Mouse (Mus musculus) intestine, embryonic 14.5 days (tissue): ENCODE data around the gene Klhdc7b. TPM values are rescaled to one million over a fixed set of nuclear protein-coding genes. Genes with fewer than 3 reads are reported as not detected.

Experiments used
- ATAC-seq: fragments of 200-750 bp; cut with Nextera tagmentation; replicated peaks from 2 replicates; pipeline ENCODE4 v1.8.0; 2017; ENCODE audit warnings: low read depth, moderate number of reproducible peaks, moderate TSS enrichment, moderate library complexity; ENCODE audit not compliant: low FRiP score, low TSS enrichment
- DNase-seq: peaks from one replicate; pipeline ENCODE4 v3.0.0-alpha.2; 2018; ENCODE audit warnings: low spot score
- H3K27ac ChIP-seq: fragments of 300-500 bp; sonication (generic); 2 replicates; pipeline ENCODE4 v1.5.1; 2014; ENCODE audit warnings: low read depth, mild to moderate bottlenecking, control low read depth
- H3K27me3 ChIP-seq: fragments of 300-500 bp; sonication (generic); replicated peaks from 2 replicates; pipeline ENCODE4 v1.6.1; 2014; ENCODE audit warnings: low read length, control low read depth; ENCODE audit not compliant: control insufficient read depth, insufficient read depth
- H3K36me3 ChIP-seq: fragments of 300-500 bp; sonication (generic); 2 replicates; pipeline ENCODE4 v1.6.1; 2014; ENCODE audit warnings: low read length, control low read depth; ENCODE audit not compliant: control insufficient read depth, insufficient read depth
- H3K4me1 ChIP-seq: fragments of 300-500 bp; sonication (generic); replicated peaks from 2 replicates; pipeline ENCODE4 v1.6.1; 2014; ENCODE audit warnings: low read length, control low read depth, mixed read lengths; ENCODE audit not compliant: control insufficient read depth, insufficient read depth
- H3K4me2 ChIP-seq: fragments of 300-500 bp; sonication (generic); 2 replicates; pipeline ENCODE4 v1.6.1; 2014; ENCODE audit warnings: low read length
- H3K4me3 ChIP-seq: fragments of 300-500 bp; sonication (generic); 2 replicates; pipeline ENCODE4 v1.5.1; 2014; ENCODE audit warnings: low read depth, low read length, control low read depth, mixed read lengths
- H3K9ac ChIP-seq: fragments of 300-500 bp; sonication (generic); 2 replicates; pipeline ENCODE4 v1.6.1; 2014; ENCODE audit warnings: mild to moderate bottlenecking, low read length
- H3K9me3 ChIP-seq: fragments of 300-500 bp; sonication (generic); 2 replicates; pipeline ENCODE4 v1.6.1; 2016; ENCODE audit warnings: low read length, control low read depth; ENCODE audit not compliant: control insufficient read depth
- WGBS: fragments of 180-500 bp; shearing (Covaris S2); extraction: QIAGEN DNeasy Blood & Tissue Kit; methylation state at CpG from one replicate; pipeline ENCODE4 v1.1.7; 2014; 5-methylcytosine and 5-hydroxymethylcytosine counted together
- polyA plus RNA-seq: library from polyadenylated mRNA; unstranded; fragments of >200 nt; fragmentation: Nextera tagmentation; extraction: Ambion mirVana; gene quantifications from 2 replicates; pipeline ENCODE4 v1.2.1, GENCODE M21; 2014

The Klhdc7b gene
- polyA plus RNA-seq, 1 experiment from 2014 or later: not detected

DNA sequence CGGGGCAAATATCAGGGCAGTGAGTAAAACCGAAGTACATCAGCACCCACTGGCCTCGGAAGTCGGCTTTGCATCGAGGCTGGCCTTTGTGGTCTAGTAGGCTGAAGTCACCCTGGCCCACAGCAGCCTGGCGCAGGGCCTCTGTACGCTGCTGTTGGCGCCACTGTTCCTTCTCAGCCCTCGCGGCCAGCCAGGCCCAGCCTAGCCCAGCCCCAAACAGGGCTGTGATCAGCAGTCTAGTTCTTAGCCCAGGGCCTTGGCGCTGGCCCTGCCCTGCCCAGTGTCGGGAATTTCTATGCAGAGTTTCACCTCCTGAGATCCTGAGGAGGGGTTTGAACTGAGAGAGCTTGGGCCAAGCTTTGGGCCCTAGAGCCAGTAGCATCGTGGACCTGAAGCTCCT, 12.6 kb upstream of the Klhdc7b start:
- peaks cover 10% of the 10 kb centered on the region for H3K27me3 ChIP-seq
- H3K36me3 ChIP-seq: peaks cover 56% of the 10 kb centered on the region
- DNase-seq (no peak), ATAC-seq (no peak)
- no peaks in the 10 kb centered on the region for H3K9me3 ChIP-seq
- WGBS: 85% methylated on average over 13 of the region's 13 CpGs
- 0 out of 2 replicates have a peak, but pooled peaks cover 5% of the 10 kb centered on the region for H3K4me1 ChIP-seq
- no peak overlapping the region for H3K4me3 ChIP-seq
- no peak overlapping the region for H3K27ac ChIP-seq
- H3K9ac ChIP-seq: no peak overlapping the region
- no peak overlapping the region for H3K4me2 ChIP-seq

DNA sequence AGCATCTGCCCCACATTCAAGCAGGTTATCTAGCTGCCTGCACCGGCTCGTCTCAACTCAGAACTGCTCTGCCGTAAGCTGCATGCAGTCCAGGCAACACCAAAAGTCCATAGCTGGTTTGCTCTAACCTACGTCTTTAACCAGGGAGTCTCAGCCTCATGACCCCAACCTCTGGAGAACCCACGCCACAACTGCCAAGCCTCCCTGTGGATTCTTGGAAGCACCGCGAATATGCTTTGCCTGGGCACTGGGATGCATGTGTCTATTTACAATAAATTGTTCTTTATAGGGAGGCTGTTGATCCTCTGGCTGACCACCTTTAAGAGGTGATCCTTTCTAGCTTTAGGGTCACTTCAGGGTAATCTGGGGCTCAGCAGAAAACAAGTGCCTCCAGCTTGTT, 12.2 kb upstream of the Klhdc7b start:
- H3K36me3 ChIP-seq: peaks cover 52% of the 10 kb centered on the region
- ATAC-seq (no peak), DNase-seq (no peak)
- 85% methylated on average over 7 of the region's 7 CpGs for WGBS
- H3K4me3 ChIP-seq: no peak overlapping the region; the same call in 1 of the 2 replicates
- H3K27ac ChIP-seq: no peak overlapping the region
- H3K9me3 ChIP-seq: no peaks in the 10 kb centered on the region
- no peak overlapping the region for H3K9ac ChIP-seq
- H3K4me2 ChIP-seq: peak overlapping the region; percentile 77
- H3K4me1 ChIP-seq: peaks cover 10% of the 10 kb centered on the region; the same call in 1 of the 2 replicates
- peaks cover 15% of the 10 kb centered on the region for H3K27me3 ChIP-seq

DNA sequence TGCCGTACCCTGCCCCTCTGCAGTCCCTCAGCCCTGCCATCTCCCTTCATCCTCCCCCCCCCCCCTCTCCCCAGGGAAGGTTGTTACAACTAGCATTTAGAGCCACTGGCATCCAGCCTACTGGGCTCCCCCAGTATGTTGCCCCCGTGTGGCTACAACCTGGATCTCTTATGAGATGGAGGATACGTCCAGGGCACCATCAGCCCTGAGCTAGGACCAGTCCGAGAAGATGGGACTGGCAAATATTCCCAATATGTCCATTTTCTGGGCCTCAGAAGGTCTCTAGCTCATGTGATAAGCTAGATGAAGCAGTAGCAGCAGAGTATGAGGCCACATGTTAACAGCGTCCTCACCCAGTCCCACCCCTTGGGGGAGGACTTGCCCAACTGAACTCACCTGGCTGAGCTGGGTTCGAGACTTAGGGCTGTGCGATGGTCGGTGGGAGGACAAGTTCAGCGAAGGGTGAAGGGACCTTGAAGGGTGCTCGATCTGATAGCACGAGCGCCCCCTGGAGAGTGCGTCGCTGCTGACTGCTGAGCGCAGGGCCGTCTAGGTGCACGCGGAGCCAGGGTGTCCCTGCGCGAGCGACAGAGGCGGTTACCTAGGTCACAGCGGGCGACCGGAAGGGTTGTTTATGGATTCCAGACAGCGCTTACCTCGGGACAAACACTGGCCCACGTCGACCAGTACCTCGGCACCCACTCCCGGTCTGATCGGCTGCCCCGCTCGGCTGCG, 11.5 kb upstream of the Klhdc7b start:
- Histone ChIP-seq H3K9me3 (no peaks in the 10 kb centered on the region), H3K9ac (peak overlapping the region; percentile 70), H3K4me2 (peak overlapping the region; percentile 77), H3K27ac (peak overlapping the region; percentile 86), H3K4me3 (peak overlapping the region; percentile 68), H3K27me3 (peaks cover 22% of the 10 kb centered on the region), H3K4me1 (peaks cover 11% of the 10 kb centered on the region), H3K36me3 (peaks cover 45% of the 10 kb centered on the region)
- WGBS: 2% methylated on average over 35 of the region's 35 CpGs
- DNase-seq (peak; percentile 93), ATAC-seq (peak; percentile 80)

DNA sequence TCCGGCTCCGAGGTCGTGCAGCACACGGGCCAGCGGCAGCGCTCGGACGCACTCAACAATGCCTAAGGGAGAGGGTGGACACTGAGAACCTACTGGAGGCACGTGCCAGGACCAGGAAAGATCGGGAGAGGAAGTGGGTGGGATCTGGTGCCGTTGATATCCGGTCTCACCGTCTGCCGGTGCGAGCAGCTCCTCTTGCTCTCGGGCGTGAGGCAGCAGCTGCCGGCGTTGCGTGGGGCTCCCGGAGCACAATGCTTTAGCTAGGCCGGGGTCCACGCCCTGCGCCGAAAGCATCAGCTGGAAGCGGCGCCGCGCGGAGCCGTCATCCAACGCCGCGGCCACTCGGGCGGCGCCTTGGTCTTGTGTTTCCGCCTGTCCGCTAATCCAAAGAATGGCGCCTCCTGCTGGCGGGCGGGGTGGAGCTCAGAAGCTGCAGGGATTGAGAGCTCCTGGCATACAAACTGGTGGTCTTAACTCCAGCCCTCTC, 10.9 kb upstream of the Klhdc7b start, which contains the start of gene Sco2:
TSS of gene Sco2 (minus strand) at position 85 of the 487 bp plus-strand sequence.
- Histone ChIP-seq H3K4me1 (peaks cover 17% of the 10 kb centered on the region), H3K27ac (peak within 1 kb of the TSS; percentile 86), H3K9me3 (no peaks in the 10 kb centered on the region), H3K9ac (peak within 1 kb of the TSS; percentile 70), H3K36me3 (peaks cover 39% of the 10 kb centered on the region), H3K27me3 (peaks cover 28% of the 10 kb centered on the region), H3K4me3 (peak within 1 kb of the TSS; percentile 68), H3K4me2 (peak within 1 kb of the TSS; percentile 77)
- DNase-seq: peak; percentile 99
- WGBS: 0% methylated on average over 42 of the region's 42 CpGs
- ATAC-seq: peak; percentile 79

DNA sequence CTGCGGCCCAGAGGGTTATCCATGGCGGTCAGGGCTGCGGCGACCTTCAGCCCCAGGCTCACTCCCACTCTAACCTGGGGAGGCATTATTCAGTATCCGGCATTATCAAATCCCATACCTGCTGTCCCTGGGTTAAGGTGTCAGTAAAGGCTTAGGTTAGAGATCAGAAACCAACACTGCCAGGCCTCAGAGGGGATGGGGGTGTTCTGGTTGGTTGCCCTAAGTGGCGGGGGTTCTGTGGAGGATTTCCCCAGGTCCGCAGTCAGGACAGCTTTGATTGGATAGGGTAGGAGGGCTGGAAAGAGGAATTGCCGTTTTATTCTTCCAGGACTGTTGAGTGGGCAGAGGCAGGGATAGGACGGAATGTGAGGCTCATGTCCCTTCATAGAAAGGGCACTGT, 10.4 kb upstream of the Klhdc7b start:
- peak overlapping the region; percentile 70 for H3K9ac ChIP-seq
- no peaks in the 10 kb centered on the region for H3K9me3 ChIP-seq
- H3K27me3 ChIP-seq: peaks cover 33% of the 10 kb centered on the region
- ATAC-seq: no peak
- H3K4me2 ChIP-seq: peak overlapping the region; percentile 77
- no peak overlapping the region; the same call in 1 of the 2 replicates for H3K27ac ChIP-seq
- WGBS: 50% methylated on average over 9 of the region's 9 CpGs
- peaks cover 23% of the 10 kb centered on the region for H3K4me1 ChIP-seq
- H3K36me3 ChIP-seq: peaks cover 34% of the 10 kb centered on the region
- H3K4me3 ChIP-seq: peak overlapping the region; percentile 68
- no peak for DNase-seq

DNA sequence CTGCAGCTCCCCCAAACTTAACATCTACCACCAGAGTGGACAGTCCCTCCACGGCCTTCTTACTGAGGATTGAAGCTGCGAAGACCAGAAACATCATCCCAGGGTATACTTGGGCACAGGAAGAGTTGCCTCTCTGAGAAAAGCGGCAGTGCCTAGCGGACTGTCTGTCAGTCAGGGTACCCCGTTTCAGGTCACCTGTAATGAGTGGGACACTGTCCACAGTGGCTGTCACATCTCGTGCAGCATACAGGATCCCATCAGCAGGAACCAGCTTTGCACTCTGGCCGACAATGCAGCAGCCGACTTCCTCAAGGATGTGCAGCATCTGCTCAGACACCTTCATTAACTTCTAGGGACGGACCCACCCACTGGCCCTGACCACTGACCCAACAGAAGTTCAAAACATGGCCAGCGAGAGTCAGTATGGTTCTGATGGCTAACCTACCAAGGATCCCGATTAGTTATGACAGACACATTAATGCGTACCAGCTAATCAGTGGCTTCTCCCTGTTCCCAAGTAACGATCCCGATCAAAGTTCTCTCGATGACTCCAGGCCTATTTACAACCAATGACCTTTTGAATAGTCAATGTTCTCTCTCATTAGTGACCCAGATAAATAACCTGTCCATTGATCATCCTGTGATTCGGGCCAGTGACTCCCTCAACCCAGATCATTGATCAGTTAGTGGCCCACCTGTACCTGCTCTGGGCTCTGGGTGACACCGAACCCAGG, 9.7 kb upstream of the Klhdc7b start:
- Histone ChIP-seq H3K4me3 (no peak overlapping the region), H3K4me2 (no peak overlapping the region), H3K9me3 (no peaks in the 10 kb centered on the region), H3K36me3 (peaks cover 27% of the 10 kb centered on the region), H3K9ac (no peak overlapping the region), H3K27ac (no peak overlapping the region), H3K4me1 (peaks cover 26% of the 10 kb centered on the region), H3K27me3 (peaks cover 39% of the 10 kb centered on the region)
- DNase-seq (no peak), ATAC-seq (no peak)
- 92% methylated on average over 17 of the region's 17 CpGs for WGBS

DNA sequence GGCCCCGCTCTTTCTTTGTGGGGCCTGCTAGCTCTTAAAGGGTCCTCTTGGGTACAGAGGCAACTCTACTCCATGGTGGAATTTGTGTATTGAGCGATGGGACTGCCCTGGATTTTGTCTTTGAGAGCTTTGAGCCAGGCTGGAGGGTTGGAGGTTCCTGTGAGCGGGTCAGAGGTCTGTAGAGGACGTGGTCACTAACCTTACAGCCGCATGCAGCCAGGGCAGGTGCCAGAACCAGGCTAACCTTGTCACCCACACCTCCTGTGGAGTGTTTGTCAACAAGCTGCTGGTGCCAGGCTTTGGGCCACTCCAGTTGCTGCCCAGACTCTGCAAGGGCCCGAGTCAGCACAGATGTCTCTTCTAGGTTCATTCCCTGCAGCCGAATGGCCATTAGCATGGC, 8.7 kb upstream of the Klhdc7b start:
- Histone ChIP-seq H3K4me1 (peaks cover 26% of the 10 kb centered on the region), H3K27me3 (peaks cover 46% of the 10 kb centered on the region), H3K27ac (no peak overlapping the region), H3K9ac (no peak overlapping the region), H3K36me3 (peaks cover 17% of the 10 kb centered on the region), H3K9me3 (no peaks in the 10 kb centered on the region), H3K4me3 (no peak overlapping the region), H3K4me2 (no peak overlapping the region)
- WGBS: 82% methylated on average over 7 of the region's 7 CpGs
- no peak for DNase-seq
- no peak for ATAC-seq

DNA sequence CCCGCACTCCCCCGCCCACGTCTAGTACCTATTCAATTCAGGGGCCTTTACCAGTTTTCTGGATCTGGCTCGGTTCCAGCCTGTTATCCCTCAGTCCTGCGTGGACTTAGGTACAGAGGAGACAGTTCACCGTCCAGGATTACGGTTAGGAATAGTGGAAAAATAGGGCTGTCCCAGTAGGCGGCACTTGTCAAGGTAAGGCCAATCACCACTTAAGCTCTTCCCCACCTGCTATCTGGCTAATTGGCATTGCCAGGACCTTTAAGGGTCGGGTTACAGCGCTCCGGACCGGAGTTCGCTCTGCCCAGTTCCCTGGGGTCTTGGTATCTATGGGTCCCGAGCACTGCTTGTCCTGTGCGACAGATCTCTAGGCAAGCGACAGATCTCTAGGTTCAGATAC, 7.8 kb upstream of the Klhdc7b start, which contains the start of gene Tymp:
TSS of gene Tymp (minus strand) at position 83 of the 400 bp plus-strand sequence.
- Histone ChIP-seq H3K4me2 (peak within 1 kb of the TSS; percentile 29), H3K27me3 (peaks cover 46% of the 10 kb centered on the region), H3K27ac (no peak within 1 kb of the TSS), H3K9me3 (no peaks in the 10 kb centered on the region), H3K4me1 (peaks cover 26% of the 10 kb centered on the region), H3K9ac (no peak within 1 kb of the TSS), H3K4me3 (no peak within 1 kb of the TSS; the same call in 1 of the 2 replicates), H3K36me3 (peaks cover 8% of the 10 kb centered on the region)
- DNase-seq (no peak), ATAC-seq (no peak)
- WGBS: 26% methylated on average over 16 of the region's 16 CpGs
